Mouse (Mus musculus) cortical plate, adult 2 months (tissue): ENCODE measurements at regions not wholly inside any gene's neighbourhood (a gene's known extent, or its start where the extent isn't known, plus 50 kb on each side); places are given as distances from the start of the nearest gene placed in this dataset.

Source experiments
- CTCF ChIP-seq: fragments of 200-500 bp; IDR thresholded peaks from 2 replicates; pipeline ENCODE4 v1.5.1; 2011; ENCODE audit warnings: mild to moderate bottlenecking, control low read depth, low read length; ENCODE audit not compliant: insufficient read depth; ENCODE audit errors: extremely low read depth
- POLR2A ChIP-seq: fragments of 200-500 bp; IDR thresholded peaks from 2 replicates; pipeline ENCODE4 v1.6.1; 2011; ENCODE audit warnings: mild to moderate bottlenecking, low read length, control low read depth; ENCODE audit not compliant: insufficient read depth; ENCODE audit errors: extremely low read depth

- TF ChIP-seq CTCF (no peak), POLR2A (no peak)
Measured at GRCm38 (mm10) chr8:113541437-113541836, 94.0 kb upstream of the Mon1b start.
